Mouse (Mus musculus) spleen, postnatal 4 days (tissue): ENCODE data around the gene Kcnk10.

Experiments
- DNase-seq, 2 experiments: peaks; one replicate each; pipeline ENCODE4 v3.0.0; 2022; ENCODE audit warnings: low spot score in 2 of 2

Gene Kcnk10

GRCm38 (mm10) chr12:98409580-98409979 lies 168.5 kb downstream of the Kcnk10 start:
- no peak for DNase-seq

GRCm38 (mm10) chr12:98406598-98406997 lies 171.5 kb downstream of the Kcnk10 start:
- DNase-seq, result no peak

- DNase-seq, result no peak
Measured at GRCm38 (mm10) chr12:98406076-98406475, 172.0 kb downstream of the Kcnk10 start.

- no peak for DNase-seq
Measured at GRCm38 (mm10) chr12:98396586-98396985, 181.5 kb downstream of the Kcnk10 start.

- no peak for DNase-seq
Measured at GRCm38 (mm10) chr12:98394115-98394514, 184.0 kb downstream of the Kcnk10 start.

- DNase-seq, result no peak
Measured at GRCm38 (mm10) chr12:98391347-98391746, 186.8 kb downstream of the Kcnk10 start.

GRCm38 (mm10) chr12:98389618-98390017 lies 188.5 kb downstream of the Kcnk10 start:
- DNase-seq, result no peak
